Mouse (Mus musculus): ENCODE results near the gene Cxcl1.

DNA sequence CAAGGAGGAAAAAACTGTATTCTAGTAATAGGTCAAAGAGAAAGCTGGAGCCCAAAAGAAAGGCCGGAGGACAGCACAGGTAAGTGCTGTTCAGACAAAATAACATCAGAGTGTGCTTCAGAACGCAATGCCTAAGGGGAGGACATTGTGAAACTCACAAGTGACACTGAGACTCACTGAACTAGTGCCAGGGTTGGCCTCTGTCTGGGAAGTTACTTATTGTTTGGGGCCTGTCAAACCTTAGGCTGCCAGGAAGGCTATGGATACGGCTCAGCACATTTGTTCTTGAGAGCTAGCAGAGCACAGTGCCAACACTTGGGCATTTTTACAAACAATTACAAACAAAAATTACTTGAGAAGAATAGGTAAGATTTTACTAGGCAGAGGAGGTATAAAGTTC is 47.1 kb upstream of the Cxcl1 start:
- TF ChIP-seq TAL1 (IDR thresholded peaks at IDR 0.05; ENCODE audit: low read length) (no peak), GATA1 (IDR thresholded peaks at IDR 0.05; ENCODE audit: low read length) (no peak)

All from erythroblast, embryonic 14.5 days (primary cell).